Mouse (Mus musculus): ENCODE results near the gene Milr1.

DNA sequence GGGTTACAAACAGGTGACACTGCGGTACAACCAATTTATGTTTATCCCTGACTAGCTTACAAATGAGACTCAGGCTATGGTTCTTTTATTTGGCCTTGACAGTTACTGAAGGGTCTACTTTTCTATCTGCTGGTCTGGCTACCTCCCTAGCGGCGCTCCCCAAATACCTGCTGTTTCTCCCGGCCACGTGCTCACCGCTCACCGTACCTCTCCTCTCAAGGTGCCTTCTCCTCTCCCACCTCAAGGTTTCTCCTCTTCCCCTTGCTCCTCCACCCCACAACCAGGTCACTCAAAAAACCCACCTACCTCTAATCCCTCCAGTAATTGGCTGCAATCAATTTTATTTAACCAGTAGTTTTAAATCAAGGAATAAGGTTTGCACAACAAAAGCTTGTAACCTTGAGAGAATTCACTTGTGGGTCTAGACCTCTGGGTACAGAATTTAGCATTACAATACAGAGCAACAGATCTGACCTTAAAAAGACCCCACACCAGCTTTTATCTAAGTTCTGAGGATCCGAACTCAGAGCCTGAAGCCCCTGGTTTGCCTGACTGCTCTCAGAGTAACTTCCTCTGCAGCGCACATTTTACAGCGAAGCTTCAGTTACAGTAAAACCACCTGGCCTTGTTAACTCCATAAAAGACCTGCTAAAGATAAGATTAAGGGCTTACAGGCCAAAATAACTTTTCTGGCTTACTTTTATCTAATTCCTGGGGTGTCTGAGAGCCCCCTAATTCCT, 26.7 kb upstream of the Milr1 start:
- TF ChIP-seq EP300 (IDR thresholded peaks at IDR 0.05; ENCODE audit: insufficient read depth, low read depth, low read length) (peak; percentile 93), CTCF (IDR thresholded peaks at IDR 0.05; ENCODE audit: low read depth, low read length) (no peak)
